Mouse (Mus musculus) heart, postnatal 25 days (tissue): ENCODE measurements at regions not wholly inside any gene's neighbourhood (a gene's known extent, or its start where the extent isn't known, plus 50 kb on each side); places are given as distances from the start of the nearest gene placed in this dataset.

Experiments
- DNase-seq: peaks from one replicate; pipeline ENCODE4 v3.0.0; 2022; ENCODE audit warnings: low spot score
- intact Hi-C: fragments of 180-260 bp; cut with DNase I; formaldehyde crosslinking; loops from one replicate; pipeline ENCODE4 v1.15.1; 2025

DNA sequence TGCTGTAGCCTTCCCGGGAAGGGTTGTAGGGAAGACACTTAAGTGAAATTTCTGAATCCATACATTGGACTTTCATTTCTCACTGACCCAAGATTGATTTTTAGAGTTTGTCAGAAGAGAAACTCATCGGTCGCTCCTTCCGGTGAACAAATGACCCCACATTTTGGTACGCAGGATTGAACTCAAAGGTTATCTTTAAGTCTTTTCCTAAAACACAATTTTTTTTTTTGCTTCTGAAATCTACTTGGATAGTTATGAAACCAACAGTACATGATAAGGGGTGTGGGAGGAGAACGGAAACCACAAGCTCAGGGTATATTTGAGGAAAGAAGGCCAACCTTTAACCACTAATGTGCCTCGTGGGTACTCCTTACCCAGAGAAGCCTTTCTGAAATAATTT is 324.3 kb upstream of the Nr2f2 start:
- no peak for DNase-seq
- intact Hi-C loops, result no loop called here

DNA sequence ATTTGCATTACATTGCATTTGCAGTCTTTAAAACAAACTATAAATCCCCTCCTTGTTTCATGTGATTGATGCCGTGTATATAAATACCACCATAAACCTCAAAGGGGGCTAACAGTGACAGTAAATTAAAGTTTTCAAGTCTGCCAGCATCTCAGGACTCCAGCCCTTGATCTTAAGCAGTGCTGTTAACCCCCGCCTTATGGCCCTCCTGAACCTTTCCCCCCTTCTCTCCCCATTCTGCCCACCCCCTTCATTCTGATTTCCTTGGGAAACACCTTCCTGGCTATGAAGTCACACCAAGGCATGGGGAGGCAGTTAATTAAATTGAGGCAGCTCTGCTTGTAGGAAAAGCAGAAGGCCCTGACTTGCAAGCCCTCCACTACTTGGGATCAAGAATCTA is 302.5 kb upstream of the Nr2f2 start:
- DNase-seq, result no peak

GRCm38 (mm10) chr7:70660162-70660561 is 293.6 kb upstream of the Nr2f2 start:
- DNase-seq, result no peak
- intact Hi-C loops, result no loop called here

More for the DNA sequence above, 302.5 kb upstream of the Nr2f2 start:
- intact Hi-C loops, result no loop called here

GRCm38 (mm10) chr7:70649760-70650377 is 283.3 kb upstream of the Nr2f2 start:
- intact Hi-C loops, result no loop called here
- no peak for DNase-seq

DNA sequence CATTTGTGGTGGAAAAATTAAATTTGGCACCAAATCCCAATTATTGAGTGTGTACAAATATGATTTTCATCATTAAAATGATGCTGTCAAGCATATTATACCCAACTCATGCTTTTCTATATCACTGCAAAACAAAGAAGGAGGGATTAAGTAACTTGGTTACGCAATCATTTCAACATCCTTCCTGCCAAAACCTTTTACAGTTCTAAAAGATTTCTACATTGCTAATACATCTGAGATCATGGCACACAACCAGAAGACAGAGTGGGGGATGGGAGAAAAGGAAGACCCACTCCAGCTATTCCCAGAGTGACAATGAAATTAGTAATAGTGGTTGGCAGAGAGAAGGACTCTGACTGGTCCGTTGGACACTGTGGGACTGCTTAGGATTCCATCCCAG is 280.3 kb upstream of the Nr2f2 start:
- intact Hi-C loops, result no loop called here
- DNase-seq, result no peak

DNA sequence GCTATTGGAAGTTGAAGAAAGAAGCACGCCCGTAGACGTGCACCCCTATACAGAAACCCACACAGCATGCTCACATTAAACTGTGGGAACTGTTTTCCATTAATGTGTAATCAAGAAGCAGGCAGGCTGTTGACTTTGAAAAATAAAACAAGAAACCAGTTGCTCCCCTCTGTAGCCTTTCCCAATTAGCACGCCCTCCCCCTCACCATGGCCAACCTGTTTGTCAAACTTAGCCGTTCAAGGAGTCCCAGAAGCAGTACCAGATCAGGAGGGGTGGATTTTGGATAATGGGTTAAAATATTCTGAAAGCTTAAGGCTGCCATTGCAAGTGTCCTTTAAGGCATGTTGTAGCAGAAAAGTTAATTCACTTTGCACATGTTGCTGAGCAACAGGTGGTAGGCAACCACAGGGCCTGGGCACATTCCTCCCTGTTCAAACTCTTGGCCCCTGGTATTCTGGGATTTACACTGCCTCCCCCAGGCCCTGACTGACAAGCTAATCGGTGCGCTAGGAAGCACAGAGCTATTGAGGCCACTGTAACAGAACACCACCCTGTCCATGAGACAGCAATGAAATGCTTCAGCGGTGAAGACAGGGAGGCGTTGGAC is 277.3 kb upstream of the Nr2f2 start:
- DNase-seq, result no peak
- intact Hi-C loops, result no loop called here

- intact Hi-C loops, result no loop called here
- no peak for DNase-seq
These were observed 276.5 kb upstream of the Nr2f2 start for GRCm38 (mm10) chr7:70643055-70643454.

DNA sequence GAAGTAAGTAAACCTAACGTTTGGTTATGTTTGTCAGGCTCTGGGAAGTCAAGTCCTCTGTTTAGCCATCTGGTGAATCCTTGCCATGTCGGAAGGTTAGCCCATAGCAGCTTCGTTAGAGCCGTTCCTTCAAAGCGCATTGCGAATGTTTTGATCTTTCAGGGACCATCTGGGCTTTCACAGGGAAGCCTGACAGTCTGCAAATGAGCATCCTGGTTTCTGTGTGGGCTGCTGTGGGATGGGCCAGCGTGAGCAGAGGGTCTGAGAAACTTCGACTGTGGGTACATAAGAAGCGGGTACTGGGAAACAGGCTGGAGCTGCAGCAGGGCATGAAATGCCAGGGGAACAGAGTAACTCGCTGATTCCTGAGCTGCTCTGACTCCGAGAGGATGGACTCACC is 274.7 kb upstream of the Nr2f2 start:
- DNase-seq, result no peak
- intact Hi-C loops, result no loop called here

GRCm38 (mm10) chr7:70640574-70640973 is 274.0 kb upstream of the Nr2f2 start:
- intact Hi-C loops, result no loop called here
- no peak for DNase-seq

- DNase-seq, result no peak
- intact Hi-C loops, result no loop called here
These were observed 271.6 kb upstream of the Nr2f2 start for GRCm38 (mm10) chr7:70638161-70638560.

GRCm38 (mm10) chr7:70634016-70634415 is 267.5 kb upstream of the Nr2f2 start:
- no peak for DNase-seq
- intact Hi-C loops, result no loop called here

DNA sequence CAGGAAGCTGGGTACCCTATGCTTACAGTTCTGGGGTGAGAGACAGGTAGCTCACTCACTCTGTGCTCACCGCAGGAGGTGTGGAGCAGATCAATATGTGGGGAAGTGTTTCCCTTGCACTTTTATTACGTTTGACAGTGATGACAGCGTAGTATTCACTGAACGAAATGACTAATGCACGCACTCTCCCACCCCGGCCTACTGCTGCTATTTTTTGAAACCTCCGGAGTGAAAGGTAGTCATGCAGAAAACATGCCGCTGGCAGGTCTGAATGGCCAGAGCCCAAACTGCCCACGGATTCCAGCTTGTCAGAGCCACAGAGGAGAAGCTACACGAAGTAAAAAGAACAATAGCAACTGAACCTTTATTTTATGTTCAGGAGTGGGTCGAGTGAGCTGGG is 267.0 kb upstream of the Nr2f2 start:
- no peak for DNase-seq
- intact Hi-C loops, result no loop called here

- DNase-seq, result no peak
- intact Hi-C loops, result no loop called here
These were observed 259.2 kb upstream of the Nr2f2 start for GRCm38 (mm10) chr7:70625643-70626231.

DNA sequence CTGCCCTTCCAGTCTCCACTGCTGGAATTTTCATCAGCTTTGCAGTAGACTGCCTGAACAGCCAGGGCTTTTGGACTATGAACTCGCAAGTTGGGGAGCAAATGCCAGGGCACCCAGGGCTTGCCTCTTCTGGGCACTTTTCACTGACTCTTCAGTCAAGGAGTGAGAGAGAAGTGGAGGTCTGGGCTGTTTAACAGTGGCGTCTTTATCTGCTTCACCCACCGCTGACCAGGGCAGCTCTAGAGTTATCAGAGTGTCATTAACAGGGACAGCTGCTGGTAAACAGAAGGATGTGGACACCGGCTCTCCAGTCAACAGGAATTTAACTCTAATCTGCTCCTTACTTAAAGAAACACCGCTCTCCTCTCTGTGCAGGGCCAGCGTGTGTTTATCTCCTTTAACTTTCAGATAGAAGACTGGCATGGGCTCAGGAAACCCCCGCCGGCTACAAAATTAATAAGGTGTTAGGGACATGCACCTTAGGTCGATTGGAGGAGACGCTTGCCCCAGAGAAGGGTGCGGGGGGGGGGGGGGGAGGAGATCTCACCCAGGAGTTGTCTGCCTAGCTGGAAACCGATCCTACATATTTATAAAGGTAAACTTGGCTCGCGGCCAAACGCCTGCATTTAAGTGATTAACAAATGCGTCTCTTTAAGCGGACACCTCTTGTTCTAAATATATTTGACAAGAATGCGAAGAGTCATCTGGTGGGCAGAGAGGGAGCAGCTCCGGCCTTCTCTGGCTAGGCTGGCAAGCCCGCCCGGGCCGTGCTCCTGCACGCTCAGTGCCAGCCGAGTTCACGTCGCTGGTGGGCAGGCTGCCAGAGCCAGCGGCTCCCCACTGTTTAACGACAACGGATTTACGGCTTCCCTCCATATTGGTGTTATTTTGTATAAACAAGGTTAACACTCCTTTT is 258.4 kb upstream of the Nr2f2 start:
- intact Hi-C loops, result no loop called here
- no peak for DNase-seq

- intact Hi-C loops, result no loop called here
- peak; percentile 8 for DNase-seq
These were observed 257.6 kb upstream of the Nr2f2 start for GRCm38 (mm10) chr7:70624031-70624726.

DNA sequence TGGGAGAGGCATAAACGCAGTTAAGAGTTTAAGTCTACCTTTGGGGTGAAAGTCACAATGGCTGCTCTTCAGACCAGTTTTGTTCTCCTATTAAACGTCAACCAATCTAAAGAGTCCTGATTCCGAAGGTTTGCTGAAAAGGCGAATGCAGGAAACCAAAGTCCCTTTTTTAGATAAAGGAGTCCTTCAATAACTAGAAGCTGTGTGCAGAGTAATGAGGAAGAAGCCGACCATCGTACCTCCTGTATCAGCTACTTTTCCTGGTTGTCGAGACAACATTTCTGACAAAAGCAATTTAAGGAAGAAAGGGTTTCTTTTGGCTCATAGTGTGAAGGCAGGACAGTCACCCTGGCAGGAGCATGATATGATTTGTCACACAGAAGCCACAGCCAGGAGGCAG is 252.9 kb upstream of the Nr2f2 start:
- intact Hi-C loops, result no loop called here
- DNase-seq, result no peak

GRCm38 (mm10) chr7:70618270-70618669 is 251.7 kb upstream of the Nr2f2 start:
- no peak for DNase-seq
- intact Hi-C loops, result no loop called here

GRCm38 (mm10) chr7:70606511-70606910 is 240.0 kb upstream of the Nr2f2 start:
- intact Hi-C loops, result no loop called here
- DNase-seq, result no peak

- intact Hi-C loops, result no loop called here
- no peak for DNase-seq
These were observed 238.1 kb upstream of the Nr2f2 start for GRCm38 (mm10) chr7:70604471-70605174.

GRCm38 (mm10) chr7:70593027-70593426 is 226.5 kb upstream of the Nr2f2 start:
- no peak for DNase-seq
- intact Hi-C loops, result no loop called here
